Mouse (Mus musculus) spleen, embryonic (tissue): ENCODE results near the gene Fam180a.
"Not testable (repeated sequence)": the region's sequence is repeated elsewhere in the genome, so short reads cannot be mapped to it uniquely, and the experiment has no call there.

Source experiments
- CTCF ChIA-PET: fragments of 350-600 bp; sonication (Branson Sonifier 250); formaldehyde crosslinking; loops from one replicate; lab custom pipeline; 2022; lab: Charles Lee

Fam180a gene

DNA sequence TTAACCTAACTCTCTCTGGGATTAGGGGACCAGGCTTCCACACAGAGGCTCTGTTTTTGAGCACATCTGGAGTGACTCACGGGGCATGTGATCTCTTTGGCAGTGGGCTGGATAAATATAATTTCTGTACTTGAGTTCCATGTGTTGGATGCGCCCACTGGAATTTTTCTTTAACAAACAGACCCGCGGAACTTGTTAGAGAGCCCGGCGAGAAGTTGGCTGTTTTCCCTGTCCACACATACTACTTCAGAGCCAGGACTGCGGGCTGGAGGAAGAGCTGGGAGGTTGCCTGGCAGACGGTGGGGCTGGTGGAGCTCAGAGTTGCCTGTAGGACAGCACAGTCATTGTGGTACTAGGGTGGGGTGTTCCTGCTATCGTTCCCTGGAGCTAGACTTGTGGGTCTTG lies at the start of gene Fam180a:
Gene Fam180a (minus strand): TSS at position 31 of the 405 bp plus-strand sequence.
- CTCF ChIA-PET: no interaction called here

DNA sequence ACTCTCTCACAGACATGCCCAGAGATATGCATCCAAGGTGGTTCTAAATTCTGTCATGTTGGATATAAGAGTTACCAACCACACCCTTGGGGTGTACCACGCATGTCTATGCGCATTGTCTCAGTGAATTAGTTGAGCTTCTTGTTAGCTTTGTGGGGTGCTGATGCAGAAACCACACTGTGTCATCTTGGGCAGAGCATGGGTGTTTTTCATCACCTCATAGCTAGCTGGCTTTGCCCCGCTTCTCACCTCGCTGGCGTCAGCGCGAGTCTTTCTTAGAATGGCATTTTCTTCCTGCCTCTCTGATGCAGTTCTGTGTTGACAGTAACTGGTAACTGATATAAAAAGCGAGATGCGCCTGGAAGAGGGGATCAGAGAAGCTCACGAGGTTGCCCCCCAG lies 48.1 kb upstream of the Fam180a start:
- CTCF ChIA-PET: no interaction called here

DNA sequence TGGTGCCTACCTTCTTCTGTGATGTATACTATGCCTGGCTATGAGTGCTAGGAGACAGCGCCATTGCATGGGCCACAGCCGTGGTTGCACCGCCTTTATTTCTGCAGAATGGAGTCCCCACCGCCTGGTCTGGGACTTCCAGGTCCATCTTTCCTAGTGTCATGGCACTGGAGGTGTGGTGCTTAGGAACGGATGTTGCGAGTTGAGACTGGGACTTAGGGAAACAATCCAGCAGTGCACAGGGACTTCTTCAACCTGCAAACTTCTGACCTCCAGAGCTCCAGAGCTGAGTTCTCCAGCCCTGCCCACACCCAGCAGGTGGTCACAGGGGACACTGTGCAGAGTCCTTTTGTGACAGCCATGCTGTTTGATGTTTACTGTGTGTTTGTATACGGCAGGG lies 44.4 kb upstream of the Fam180a start:
- CTCF ChIA-PET: no interaction called here

DNA sequence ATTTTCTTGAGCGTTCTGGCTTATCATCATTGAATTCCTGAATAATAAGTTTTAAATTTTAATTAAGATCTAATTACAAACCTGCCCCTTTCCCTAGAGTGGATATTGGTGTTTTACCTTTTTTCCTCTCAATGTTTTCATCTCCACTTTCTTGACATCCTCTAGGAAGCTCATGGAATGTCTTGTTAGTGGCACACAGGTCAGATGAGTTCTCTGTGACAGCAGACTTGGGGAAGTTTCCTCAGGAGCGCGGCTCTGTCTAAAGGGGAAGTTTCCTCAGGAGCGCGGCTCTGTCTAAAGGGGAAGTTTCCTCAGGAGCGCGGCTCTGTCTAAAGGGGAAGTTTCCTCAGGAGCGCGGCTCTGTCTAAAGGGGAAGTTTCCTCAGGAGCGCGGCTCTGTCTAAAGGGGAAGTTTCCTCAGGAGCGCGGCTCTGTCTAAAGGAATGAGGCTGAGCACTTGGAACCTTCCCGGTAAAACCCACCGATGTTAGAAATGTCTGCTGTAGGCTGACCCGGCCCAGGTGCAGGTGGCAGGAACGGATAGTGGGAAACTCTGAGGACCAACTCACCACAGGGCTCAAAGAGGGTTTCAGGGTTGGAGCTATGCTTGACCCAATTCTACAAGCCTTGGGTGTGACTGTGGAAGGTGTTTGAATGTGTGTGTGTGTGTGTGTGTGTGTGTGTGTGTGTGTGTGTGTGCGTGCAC lies 43.8 kb upstream of the Fam180a start:
- CTCF ChIA-PET: not testable (repeated sequence)

GRCm38 (mm10) chr6:35362596-35362995 lies 36.7 kb upstream of the Fam180a start:
- CTCF ChIA-PET: no interaction called here

- CTCF ChIA-PET: no interaction called here
These were observed 29.4 kb upstream of the Fam180a start for GRCm38 (mm10) chr6:35355320-35355719.

DNA sequence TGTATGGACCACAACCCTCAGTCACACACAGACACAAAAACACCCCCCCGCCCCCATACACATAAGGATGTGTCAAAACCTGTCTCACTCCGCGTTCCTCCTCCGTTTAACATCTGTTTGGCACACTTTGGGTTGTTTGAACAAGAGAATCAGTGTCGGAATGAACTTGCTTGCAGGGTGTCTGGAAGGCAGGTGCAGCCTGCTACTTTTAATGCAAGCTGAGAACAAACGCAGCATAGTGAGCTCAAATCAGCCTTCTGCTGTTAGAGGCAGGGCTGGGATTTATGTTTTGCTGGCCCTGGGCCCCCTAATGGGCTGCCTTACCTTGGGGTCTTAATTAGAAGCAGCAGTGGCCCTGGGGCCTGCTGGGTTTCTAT lies 28.7 kb upstream of the Fam180a start:
- CTCF ChIA-PET: no interaction called here

GRCm38 (mm10) chr6:35353846-35354621 lies 28.1 kb upstream of the Fam180a start:
- CTCF ChIA-PET: no interaction called here

DNA sequence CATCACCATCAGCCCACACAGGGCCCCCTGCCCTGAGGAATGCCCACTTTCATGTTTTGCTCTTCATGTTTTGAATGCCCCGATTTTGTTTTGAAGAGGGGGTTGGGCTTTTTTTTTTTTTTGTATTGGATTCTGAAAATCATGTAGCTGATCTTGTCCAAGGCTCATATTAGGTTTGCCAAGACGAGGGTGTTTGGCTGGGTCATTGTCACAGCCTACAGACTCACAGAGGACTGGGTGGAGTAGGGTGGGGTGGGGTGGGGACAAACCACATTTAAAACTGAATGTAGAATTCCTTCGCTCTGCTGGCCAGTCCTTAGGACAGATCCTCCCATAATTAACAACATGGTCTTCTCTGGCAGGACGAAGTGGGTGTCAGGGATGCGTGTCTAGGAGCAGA lies 27.5 kb upstream of the Fam180a start:
- CTCF ChIA-PET: no interaction called here

GRCm38 (mm10) chr6:35352867-35353266 lies 26.9 kb upstream of the Fam180a start:
- CTCF ChIA-PET: no interaction called here

- CTCF ChIA-PET: no interaction called here
These were observed 25.9 kb upstream of the Fam180a start for GRCm38 (mm10) chr6:35351826-35352225.

DNA sequence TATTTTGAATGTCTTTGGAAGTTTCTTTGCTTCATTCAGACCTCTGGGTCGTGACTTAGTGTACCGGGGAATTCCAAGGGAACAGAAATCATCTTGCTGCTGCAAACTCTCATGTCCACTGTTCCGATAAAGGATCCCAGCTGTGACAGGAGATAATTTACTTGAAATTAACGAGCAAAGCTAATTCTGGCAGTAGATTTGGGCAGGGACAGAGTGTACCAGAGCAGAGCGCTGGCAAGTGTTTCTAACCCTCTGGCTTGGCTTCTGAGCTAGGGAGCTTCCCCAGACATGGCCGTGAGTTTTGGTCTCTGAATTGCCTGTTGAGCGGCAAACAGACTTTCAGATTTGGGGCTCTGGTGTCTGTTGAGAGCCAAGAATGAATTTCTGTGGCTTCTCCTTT lies 23.8 kb upstream of the Fam180a start:
- CTCF ChIA-PET: no interaction called here

GRCm38 (mm10) chr6:35338640-35339039 lies 12.7 kb upstream of the Fam180a start:
- CTCF ChIA-PET: no interaction called here

GRCm38 (mm10) chr6:35337836-35338235 lies 11.9 kb upstream of the Fam180a start:
- CTCF ChIA-PET: no interaction called here

GRCm38 (mm10) chr6:35335452-35335851 lies 9.5 kb upstream of the Fam180a start:
- CTCF ChIA-PET: no interaction called here

GRCm38 (mm10) chr6:35334278-35334677 lies 8.3 kb upstream of the Fam180a start:
- CTCF ChIA-PET: no interaction called here

DNA sequence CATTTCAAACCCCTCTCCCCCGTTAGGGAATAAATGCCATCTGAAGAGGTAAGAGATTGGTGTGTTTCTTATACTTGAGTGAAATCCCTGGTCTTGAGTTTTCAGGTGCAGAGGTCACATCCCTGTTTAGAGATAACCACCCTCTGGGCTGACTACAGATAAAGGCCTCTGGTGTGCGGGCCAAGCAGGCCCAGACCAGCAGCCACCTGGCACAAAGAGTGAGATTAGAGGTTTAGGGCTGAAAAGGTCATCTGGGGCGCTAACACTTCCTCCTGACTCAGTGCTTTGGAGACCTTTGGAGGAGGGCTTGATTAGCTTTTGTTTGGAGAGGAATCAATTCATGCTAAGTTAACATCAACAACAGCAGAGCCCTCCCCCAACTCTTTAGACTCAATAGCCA lies 7.7 kb upstream of the Fam180a start:
- CTCF ChIA-PET: no interaction called here

DNA sequence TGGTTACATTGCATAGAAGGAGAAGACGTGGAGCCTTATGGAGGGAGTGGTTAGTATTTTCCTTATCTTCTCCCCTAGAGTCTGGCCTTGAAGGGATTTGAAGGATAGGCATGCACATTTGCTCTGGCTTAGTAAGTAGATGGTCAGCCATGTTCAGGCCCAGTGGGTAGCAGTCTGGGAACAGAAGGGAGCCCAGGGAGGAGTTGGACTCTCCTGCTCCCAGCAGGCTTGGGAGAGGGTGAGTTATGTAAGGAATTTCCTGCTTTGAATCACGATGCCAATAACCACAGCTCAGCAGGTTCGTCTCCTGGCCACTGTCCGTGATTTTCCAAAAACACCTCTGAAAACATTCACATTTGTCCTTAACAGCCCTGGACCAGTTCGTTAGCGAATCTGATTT lies 4.9 kb upstream of the Fam180a start:
- CTCF ChIA-PET: no interaction called here

DNA sequence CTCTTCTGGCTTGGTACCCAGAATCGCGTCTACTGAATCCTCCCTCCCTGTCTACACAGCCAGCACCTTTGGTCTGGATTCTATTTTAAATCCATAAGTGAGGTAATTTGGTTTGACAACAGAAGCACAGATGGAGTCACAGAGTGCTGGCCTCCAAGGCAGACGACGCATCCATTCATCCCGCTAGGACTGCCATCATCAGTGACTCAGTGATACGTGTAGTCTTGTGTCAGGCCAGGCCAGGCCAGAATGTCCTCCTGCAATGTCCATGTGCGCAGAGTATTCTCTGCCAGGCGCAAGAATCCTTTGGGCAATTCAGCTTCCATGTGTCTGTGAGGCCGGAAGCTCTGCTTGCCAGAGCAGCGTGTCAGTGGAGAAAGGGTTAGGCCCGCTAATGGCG lies 4.0 kb upstream of the Fam180a start:
- CTCF ChIA-PET: no interaction called here

- CTCF ChIA-PET: no interaction called here
These were observed 1.6 kb downstream of the Fam180a start for GRCm38 (mm10) chr6:35324306-35324705.

GRCm38 (mm10) chr6:35323046-35323445 lies 2.9 kb downstream of the Fam180a start:
- CTCF ChIA-PET: no interaction called here

GRCm38 (mm10) chr6:35321105-35321504 lies 4.8 kb downstream of the Fam180a start:
- CTCF ChIA-PET: no interaction called here

- CTCF ChIA-PET: no interaction called here
These were observed 6.1 kb downstream of the Fam180a start for GRCm38 (mm10) chr6:35319850-35320249.
